Mouse (Mus musculus): ENCODE data around the gene A830031A19Rik. TPM values are rescaled to one million over a fixed set of nuclear protein-coding genes. Genes with fewer than 3 reads are reported as not detected.

The A830031A19Rik gene
- polyA plus RNA-seq, 1 experiment, result not detected

GRCm38 (mm10) chr11:24076821-24077730, 2.2 kb upstream of the A830031A19Rik start:
- DNase-seq (ENCODE audit: low read depth), result no peak

- no peak for DNase-seq (ENCODE audit: low read depth)
These were observed 1.3 kb upstream of the A830031A19Rik start for GRCm38 (mm10) chr11:24076127-24076650.

GRCm38 (mm10) chr11:24075486-24076126, 752 bp upstream of the A830031A19Rik start:
- no peak for DNase-seq (ENCODE audit: low read depth)

GRCm38 (mm10) chr11:24074021-24074591, 748 bp downstream of the A830031A19Rik start:
- DNase-seq (ENCODE audit: low read depth), result no peak

- DNase-seq (ENCODE audit: low read depth), result no peak
These were observed 9.5 kb downstream of the A830031A19Rik start for GRCm38 (mm10) chr11:24065313-24065712.

- DNase-seq (ENCODE audit: low read depth), result no peak
These were observed 10.6 kb downstream of the A830031A19Rik start for GRCm38 (mm10) chr11:24064221-24064620.

- no peak for DNase-seq (ENCODE audit: low read depth)
These were observed 12.3 kb downstream of the A830031A19Rik start for GRCm38 (mm10) chr11:24062495-24063096.

GRCm38 (mm10) chr11:24061819-24062218, 13.0 kb downstream of the A830031A19Rik start:
- no peak for DNase-seq (ENCODE audit: low read depth)

GRCm38 (mm10) chr11:24060428-24060827, 14.4 kb downstream of the A830031A19Rik start:
- no peak for DNase-seq (ENCODE audit: low read depth)

- DNase-seq (ENCODE audit: low read depth), result no peak
These were observed 15.7 kb downstream of the A830031A19Rik start for GRCm38 (mm10) chr11:24059137-24059536.

- no peak for DNase-seq (ENCODE audit: low read depth)
These were observed 22.0 kb downstream of the A830031A19Rik start for GRCm38 (mm10) chr11:24052882-24053281.

GRCm38 (mm10) chr11:24050032-24050757, 24.7 kb downstream of the A830031A19Rik start:
- no peak for DNase-seq (ENCODE audit: low read depth)

GRCm38 (mm10) chr11:24049226-24050031, 25.4 kb downstream of the A830031A19Rik start:
- DNase-seq (ENCODE audit: low read depth), result no peak

GRCm38 (mm10) chr11:24044025-24044424, 30.8 kb downstream of the A830031A19Rik start:
- DNase-seq (ENCODE audit: low read depth), result no peak

GRCm38 (mm10) chr11:24020760-24021159, 54.1 kb downstream of the A830031A19Rik start:
- no peak for DNase-seq (ENCODE audit: low read depth)

GRCm38 (mm10) chr11:24018783-24019182, 56.1 kb downstream of the A830031A19Rik start:
- no peak for DNase-seq (ENCODE audit: low read depth)

- DNase-seq (ENCODE audit: low read depth), result no peak
These were observed 58.1 kb downstream of the A830031A19Rik start for GRCm38 (mm10) chr11:24016647-24017179.

GRCm38 (mm10) chr11:24016049-24016448, 58.8 kb downstream of the A830031A19Rik start:
- no peak for DNase-seq (ENCODE audit: low read depth)

GRCm38 (mm10) chr11:24014642-24015041, 60.2 kb downstream of the A830031A19Rik start:
- no peak for DNase-seq (ENCODE audit: low read depth)

- DNase-seq (ENCODE audit: low read depth), result no peak
These were observed 62.6 kb downstream of the A830031A19Rik start for GRCm38 (mm10) chr11:24012301-24012700.
